Mouse (Mus musculus) CD8-positive naive resting alpha-beta T cell, adult 2 months (primary cell): ENCODE measurements around the gene Morn2.
"Not testable (repeated sequence)": the region's sequence is repeated elsewhere in the genome, so short reads cannot be mapped to it uniquely, and the experiment has no call there.

ENCODE experiments used
- DNase-seq, 2 experiments: peaks; one replicate each; pipeline ENCODE4 v3.0.0; 2022; ENCODE audit warnings: low read depth in 2 of 2, low spot score in 2 of 2

Gene Morn2

GRCm38 (mm10) chr17:80290074-80290657, at the start of gene Morn2, which contains the start of gene Dhx57:
Morn2 (plus strand) TSS chr17:80290203.
Dhx57 (minus strand) TSS chr17:80290476.
- peak; percentile 91 to 92 for DNase-seq

GRCm38 (mm10) chr17:80241594-80241993, 48.4 kb upstream of the Morn2 start:
- no peak for DNase-seq

GRCm38 (mm10) chr17:80243116-80243515, 46.9 kb upstream of the Morn2 start:
- no peak for DNase-seq

- no peak for DNase-seq
These were observed 37.1 kb upstream of the Morn2 start for GRCm38 (mm10) chr17:80252757-80253525.

- no peak for DNase-seq
These were observed 35.6 kb upstream of the Morn2 start for GRCm38 (mm10) chr17:80254421-80254820.

- no peak for DNase-seq
These were observed 34.8 kb upstream of the Morn2 start for GRCm38 (mm10) chr17:80255208-80255607.

- DNase-seq, result no peak
These were observed 22.9 kb upstream of the Morn2 start for GRCm38 (mm10) chr17:80267065-80267464.

- DNase-seq, result no peak
These were observed 21.9 kb upstream of the Morn2 start for GRCm38 (mm10) chr17:80268151-80268550.

- DNase-seq, result not testable (repeated sequence)
These were observed 19.4 kb upstream of the Morn2 start for GRCm38 (mm10) chr17:80270622-80271021.

GRCm38 (mm10) chr17:80278255-80278654, 11.7 kb upstream of the Morn2 start:
- DNase-seq, result no peak

- no peak for DNase-seq
These were observed 10.5 kb upstream of the Morn2 start for GRCm38 (mm10) chr17:80279340-80280070.

- no peak for DNase-seq
These were observed 5.6 kb upstream of the Morn2 start for GRCm38 (mm10) chr17:80284446-80284845.

GRCm38 (mm10) chr17:80288012-80288411, 2.0 kb upstream of the Morn2 start:
- no peak for DNase-seq

GRCm38 (mm10) chr17:80289280-80290073, 526 bp upstream of the Morn2 start:
- DNase-seq, result no peak

GRCm38 (mm10) chr17:80291148-80291547, 1.1 kb downstream of the Morn2 start:
- peak in 1 of 2 experiments; percentile 53 for DNase-seq

GRCm38 (mm10) chr17:80295258-80295657, 5.3 kb downstream of the Morn2 start:
- DNase-seq, result no peak

- DNase-seq, result no peak
These were observed 8.8 kb downstream of the Morn2 start for GRCm38 (mm10) chr17:80298844-80299243.

- DNase-seq, result no peak
These were observed 17.2 kb downstream of the Morn2 start, which contains the start of gene Arhgef33 for GRCm38 (mm10) chr17:80307251-80307650. Arhgef33 (plus strand) TSS chr17:80307407.

GRCm38 (mm10) chr17:80311761-80312160, 21.8 kb downstream of the Morn2 start:
- DNase-seq, result no peak

- no peak for DNase-seq
These were observed 22.4 kb downstream of the Morn2 start for GRCm38 (mm10) chr17:80312405-80312804.

GRCm38 (mm10) chr17:80322228-80322627, 32.2 kb downstream of the Morn2 start:
- no peak for DNase-seq
